Mouse (Mus musculus): ENCODE measurements around the gene Myct1.

Myct1 gene

DNA sequence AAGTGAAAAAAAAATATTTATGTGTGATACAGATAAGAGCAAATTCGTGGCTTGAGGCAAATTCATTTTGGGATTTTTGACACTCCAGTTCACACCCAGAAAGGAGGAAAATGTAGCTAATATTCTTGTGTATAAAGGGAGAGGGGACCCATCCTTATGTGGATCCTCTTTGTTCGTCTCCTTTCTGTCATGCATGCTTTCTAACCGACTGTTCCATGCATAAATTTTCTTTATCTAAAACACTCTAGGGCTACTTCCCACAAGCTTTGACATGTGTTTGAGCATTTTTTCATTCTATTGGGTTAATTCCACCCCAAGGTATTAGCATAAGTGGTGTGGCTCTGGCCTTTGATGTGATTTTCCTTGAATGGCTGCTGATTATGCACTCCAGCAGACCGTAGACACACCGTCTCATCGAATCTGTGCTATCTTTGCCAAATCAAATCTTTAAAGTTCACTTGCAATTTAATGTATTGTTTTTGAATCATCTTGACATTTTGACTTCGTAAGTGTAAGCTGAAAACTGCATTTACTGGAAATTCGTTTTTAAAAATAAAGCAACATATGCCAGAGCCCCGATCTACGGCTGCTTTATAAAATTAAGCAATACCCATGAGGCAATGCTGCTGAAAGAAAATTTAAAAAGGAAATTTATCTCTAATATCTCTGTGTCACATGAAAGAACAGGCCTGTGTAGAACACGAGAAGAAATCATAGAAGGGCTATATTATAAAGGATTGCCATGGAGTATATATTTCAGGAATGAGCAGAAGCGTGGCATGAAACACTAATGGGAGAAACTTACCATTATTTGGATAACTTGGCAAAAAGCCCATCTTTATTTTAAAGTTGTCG is 21.8 kb downstream of the Myct1 start:
- no peak for DNase-seq (ENCODE audit: low spot score in 2 of 2)

DNA sequence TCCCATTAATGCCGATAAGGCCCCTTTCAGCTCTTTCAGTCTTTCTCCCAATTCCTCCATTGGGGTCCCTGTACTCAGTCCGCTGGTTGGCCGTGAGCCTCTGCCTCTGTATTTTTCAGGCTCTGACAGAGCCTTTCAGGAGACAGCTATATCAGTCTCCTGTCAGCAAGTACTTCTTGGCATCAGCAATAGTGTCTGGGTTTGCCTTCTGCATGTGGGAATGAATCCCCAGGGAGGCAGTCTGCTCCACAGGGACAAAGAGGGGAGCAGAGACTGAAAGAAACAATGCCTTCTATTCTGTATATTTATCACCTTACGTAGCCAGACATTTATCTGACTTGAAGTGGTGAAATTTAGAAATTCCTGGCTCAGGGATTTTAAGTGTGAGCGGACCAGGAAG is 32.7 kb downstream of the Myct1 start:
- DNase-seq (ENCODE audit: low spot score in 2 of 2): no peak

GRCm38 (mm10) chr10:5633672-5634200 is 40.2 kb downstream of the Myct1 start:
- DNase-seq (ENCODE audit: low spot score in 2 of 2): no peak

- DNase-seq (ENCODE audit: low spot score in 2 of 2): peak in 1 of 2 experiments; percentile 22
Observed at GRCm38 (mm10) chr10:5634336-5634735, 40.8 kb downstream of the Myct1 start.

- DNase-seq (ENCODE audit: low spot score in 2 of 2): no peak
Observed at GRCm38 (mm10) chr10:5637322-5637721, 43.7 kb downstream of the Myct1 start.

DNA sequence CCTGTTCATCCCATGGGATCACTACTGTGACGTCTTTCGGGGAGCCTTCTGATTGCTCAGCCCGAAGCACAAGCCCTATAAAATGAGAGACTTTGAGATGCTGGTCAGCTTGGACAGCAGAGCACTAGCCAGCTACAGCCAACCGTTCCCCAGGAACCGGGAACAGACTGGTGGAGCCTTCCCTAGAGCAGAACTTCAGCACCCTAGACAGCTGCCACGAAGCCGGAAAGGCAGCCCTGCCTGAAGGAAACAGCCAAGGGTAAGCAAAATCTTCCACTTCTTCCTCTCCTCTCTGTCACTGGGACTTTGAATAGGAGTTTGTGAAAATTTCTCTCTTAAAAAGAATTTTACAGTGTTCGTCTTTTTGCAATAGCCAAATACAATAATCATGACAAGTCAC is 45.5 kb downstream of the Myct1 start, which contains the start of gene Vip:
Vip (plus strand) TSS at position 107 of the 400 bp plus-strand sequence.
- no peak for DNase-seq (ENCODE audit: low spot score in 2 of 2)

All from frontal cortex, postnatal 10 days (tissue).